Mouse (Mus musculus): ENCODE measurements around the gene Mthfsd.

DNA sequence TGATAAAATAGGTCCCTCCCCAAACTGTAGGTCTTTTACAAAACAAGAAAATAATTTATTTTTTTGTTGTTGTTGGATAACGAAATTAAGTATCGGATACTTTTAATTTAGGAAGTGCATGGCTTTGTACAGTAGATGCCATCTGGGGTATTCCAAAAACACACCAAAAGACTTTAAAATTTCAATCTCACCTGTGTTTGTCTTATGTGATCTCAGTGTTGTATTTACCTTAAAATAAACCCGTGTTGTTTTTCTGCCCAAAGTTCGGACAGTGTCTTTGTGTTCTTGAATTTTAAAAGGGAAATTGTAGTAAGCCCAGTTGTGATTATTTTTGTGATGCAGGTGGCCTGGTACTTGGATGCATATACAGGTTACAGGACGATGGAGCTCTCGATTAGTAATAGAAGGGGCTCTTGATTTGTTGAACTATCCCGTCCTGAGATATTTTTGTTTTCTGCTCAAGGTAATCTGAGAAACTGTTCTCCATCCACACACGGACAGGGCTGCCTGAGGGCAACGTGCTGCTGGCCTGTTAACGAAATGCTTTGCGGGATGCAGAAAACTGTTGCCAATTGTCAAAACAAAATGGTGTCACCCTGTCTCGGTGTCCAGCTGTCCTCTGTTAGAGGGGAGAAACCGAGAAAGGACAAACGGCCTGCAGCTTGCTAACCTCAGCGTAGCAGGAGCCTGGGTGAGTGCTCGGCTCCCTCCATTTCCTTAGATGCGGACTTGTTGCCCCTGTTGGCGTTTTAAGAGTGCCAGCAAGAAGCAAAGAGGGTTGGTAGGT is 10.6 kb upstream of the Mthfsd start:
- no peak for TF ChIP-seq MAFK (IDR thresholded peaks at IDR 0.05; ENCODE audit: insufficient read depth, low read depth, low read length)
- no peak for TF ChIP-seq ZNF384 (IDR thresholded peaks at IDR 0.05; ENCODE audit: low read depth, low read length)
- TF ChIP-seq ZC3H11A (IDR thresholded peaks at IDR 0.05; ENCODE audit: borderline replicate concordance, low read depth, low read length): no peak
